Mouse (Mus musculus) thymus, adult 2 months (tissue): ENCODE measurements at regions not wholly inside any gene's neighbourhood (a gene's known extent, or its start where the extent isn't known, plus 50 kb on each side); places are given as distances from the start of the nearest gene placed in this dataset.

ENCODE experiments used
- DNase-seq: peaks from one replicate; pipeline ENCODE4 v3.0.0; 2021
- H3K27ac ChIP-seq: fragments of 200-500 bp; 2 replicates; pipeline ENCODE4 v1.5.1; 2012; ENCODE audit warnings: low read length, control low read depth; ENCODE audit not compliant: control insufficient read depth, insufficient read depth
- H3K27me3 ChIP-seq: fragments of 200-500 bp; 2 replicates; pipeline ENCODE4 v1.6.1; 2012; ENCODE audit warnings: mild to moderate bottlenecking, low read length, moderate library complexity, mixed read lengths; ENCODE audit not compliant: control insufficient read depth, insufficient read depth
- H3K36me3 ChIP-seq: fragments of 200-500 bp; 2 replicates; pipeline ENCODE4 v1.6.1; 2012; ENCODE audit warnings: mild to moderate bottlenecking, low read length, moderate library complexity; ENCODE audit not compliant: control insufficient read depth, insufficient read depth
- H3K4me1 ChIP-seq: fragments of 200-500 bp; replicated peaks from 2 replicates; pipeline ENCODE4 v1.6.1; 2012; ENCODE audit warnings: low read length; ENCODE audit not compliant: control insufficient read depth, insufficient read depth
- H3K4me3 ChIP-seq: fragments of 200-500 bp; 2 replicates; pipeline ENCODE4 v1.5.1; 2012; ENCODE audit warnings: mild to moderate bottlenecking, low read length, control low read depth, moderate library complexity; ENCODE audit not compliant: control insufficient read depth, insufficient read depth
- CTCF ChIP-seq: fragments of 200-500 bp; IDR thresholded peaks from 2 replicates; pipeline ENCODE4 v1.5.1; 2012; ENCODE audit warnings: mild to moderate bottlenecking, control low read depth, low read length, moderate library complexity, borderline replicate concordance; ENCODE audit not compliant: control insufficient read depth, poor library complexity, insufficient read depth; ENCODE audit errors: extremely low read depth
- POLR2A ChIP-seq: fragments of 200-500 bp; IDR thresholded peaks from 2 replicates; pipeline ENCODE4 v1.6.1; 2012; ENCODE audit warnings: mild to moderate bottlenecking, low read length, control low read depth, moderate library complexity; ENCODE audit not compliant: control insufficient read depth, poor library complexity, insufficient read depth; ENCODE audit errors: extremely low read depth
- WGBS: fragments of 180-500 bp; shearing (Covaris S2); methylation state at CpG from one replicate; pipeline ENCODE4 v1.1.7; 2018; 5-methylcytosine and 5-hydroxymethylcytosine counted together

DNA sequence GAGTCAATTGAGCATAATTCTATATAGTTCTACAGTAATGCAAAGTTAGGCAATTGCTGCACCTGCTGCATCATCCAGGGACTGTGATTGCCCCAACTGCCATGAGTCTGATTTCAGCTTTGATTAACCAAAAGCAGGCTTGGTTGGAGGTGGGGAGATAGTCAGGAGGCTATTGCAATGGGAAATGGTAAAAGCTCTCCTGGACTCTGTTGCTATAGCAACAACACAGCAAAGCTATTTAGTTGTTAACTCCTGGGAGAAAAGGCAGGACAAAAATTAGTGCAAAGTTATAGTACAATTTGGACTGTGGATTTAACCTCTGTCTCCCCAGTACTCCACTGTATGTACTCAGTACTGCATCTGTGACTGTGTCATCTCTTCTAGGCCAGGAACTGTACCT, 51.7 kb upstream of the Rasgrf1 start:
- no peaks in the 10 kb centered on the region for H3K36me3 ChIP-seq
- no peak overlapping the region for H3K4me3 ChIP-seq
- H3K4me1 ChIP-seq = no peaks in the 10 kb centered on the region
- TF ChIP-seq CTCF (no peak), POLR2A (no peak)
- H3K27me3 ChIP-seq = no peaks in the 10 kb centered on the region
- no peak for DNase-seq
- no peak overlapping the region for H3K27ac ChIP-seq

DNA sequence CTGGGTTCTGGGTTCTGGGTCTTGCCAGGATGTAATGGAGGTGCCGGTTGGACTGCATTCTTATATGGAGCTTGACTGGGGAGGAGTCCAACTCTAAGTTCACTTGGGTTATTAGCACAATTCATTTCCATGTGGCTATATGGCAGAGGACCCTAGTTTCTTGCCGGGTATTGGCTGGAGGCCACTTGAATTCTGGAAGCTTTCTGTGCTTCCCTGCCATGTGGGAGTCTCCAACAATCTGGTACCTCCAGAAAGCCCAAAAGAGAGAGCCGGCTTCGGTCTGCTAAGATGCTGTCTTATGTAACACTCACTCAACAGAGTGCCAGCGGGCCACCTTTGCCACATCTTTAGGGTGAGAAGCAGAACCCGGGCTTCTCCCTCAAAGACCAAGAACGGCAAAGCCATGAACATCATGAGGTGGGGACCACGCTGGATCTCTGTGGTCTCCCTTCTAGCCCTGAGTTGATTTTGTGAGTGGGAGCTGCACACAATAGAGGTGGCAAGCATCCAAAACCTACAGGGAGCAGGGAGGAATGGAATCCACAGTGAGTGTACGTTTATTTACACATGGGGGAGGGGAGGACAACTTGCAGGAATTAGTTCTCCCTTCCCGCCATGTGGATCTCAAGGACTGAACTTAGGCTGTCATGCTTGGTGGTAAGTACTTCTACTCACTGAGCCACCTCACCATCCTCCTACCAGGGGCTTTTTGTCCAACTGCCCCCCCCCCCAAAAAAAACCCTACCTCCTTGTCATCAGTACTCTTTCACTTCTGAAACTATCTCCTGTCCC, 59.0 kb upstream of the Rasgrf1 start:
- WGBS = 93% methylated on average over 10 of the region's 10 CpGs
- no peak overlapping the region for H3K4me3 ChIP-seq
- TF ChIP-seq CTCF = no peak
- no peak for TF ChIP-seq POLR2A
- no peak for DNase-seq
- no peaks in the 10 kb centered on the region for H3K36me3 ChIP-seq
- H3K27me3 ChIP-seq = no peaks in the 10 kb centered on the region
- no peak overlapping the region for H3K27ac ChIP-seq
- no peaks in the 10 kb centered on the region for H3K4me1 ChIP-seq

DNA sequence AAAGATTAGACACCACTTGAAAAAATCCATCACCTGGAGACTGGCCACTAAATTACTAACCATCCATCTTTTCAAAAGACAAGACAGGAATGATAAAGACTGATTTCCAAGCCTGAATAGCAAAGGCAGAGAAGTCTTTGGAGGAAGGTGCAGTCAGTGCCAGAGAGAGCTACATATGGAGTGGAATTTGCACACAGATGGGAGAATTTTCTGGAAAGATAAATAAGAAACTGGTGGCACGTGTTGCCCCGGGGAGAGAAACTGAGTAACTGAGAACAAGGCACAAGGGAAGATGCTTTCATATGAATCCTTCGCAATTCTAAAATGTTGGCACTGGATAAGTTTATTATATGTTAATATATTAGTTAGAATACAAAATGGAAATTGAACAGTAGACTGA, 59.8 kb upstream of the Rasgrf1 start:
- Histone ChIP-seq H3K36me3 (no peaks in the 10 kb centered on the region), H3K4me1 (no peaks in the 10 kb centered on the region), H3K27ac (no peak overlapping the region), H3K27me3 (no peaks in the 10 kb centered on the region), H3K4me3 (no peak overlapping the region)
- no peak for DNase-seq
- no peak for TF ChIP-seq POLR2A
- TF ChIP-seq CTCF = no peak
- WGBS = over 99% methylated on average over 3 of the region's 3 CpGs

DNA sequence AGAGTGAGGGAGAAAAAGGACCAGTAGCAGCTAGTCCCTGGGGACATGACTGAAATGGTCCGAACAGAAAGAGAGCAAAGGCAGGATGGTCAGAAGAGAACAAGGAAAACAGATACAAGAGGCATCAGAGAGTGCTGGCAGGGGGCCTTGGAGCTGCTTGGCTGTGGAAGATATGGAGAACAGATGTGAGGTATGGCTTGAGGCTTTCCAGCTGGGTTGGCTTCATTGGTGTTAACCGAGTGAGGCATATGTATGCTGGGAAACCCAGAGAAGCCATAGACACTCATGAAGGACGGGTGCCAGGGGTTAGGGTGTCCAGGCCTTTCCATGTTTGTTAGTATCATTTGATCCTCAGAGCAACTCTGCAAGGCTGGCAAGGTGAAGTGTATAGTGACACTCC, 61.1 kb upstream of the Rasgrf1 start:
- no peak overlapping the region for H3K4me3 ChIP-seq
- DNase-seq = no peak
- 95% methylated on average over 3 of the region's 3 CpGs for WGBS
- no peak overlapping the region for H3K27ac ChIP-seq
- no peaks in the 10 kb centered on the region for H3K36me3 ChIP-seq
- H3K4me1 ChIP-seq = no peaks in the 10 kb centered on the region
- no peaks in the 10 kb centered on the region for H3K27me3 ChIP-seq
- no peak for TF ChIP-seq POLR2A
- no peak for TF ChIP-seq CTCF

DNA sequence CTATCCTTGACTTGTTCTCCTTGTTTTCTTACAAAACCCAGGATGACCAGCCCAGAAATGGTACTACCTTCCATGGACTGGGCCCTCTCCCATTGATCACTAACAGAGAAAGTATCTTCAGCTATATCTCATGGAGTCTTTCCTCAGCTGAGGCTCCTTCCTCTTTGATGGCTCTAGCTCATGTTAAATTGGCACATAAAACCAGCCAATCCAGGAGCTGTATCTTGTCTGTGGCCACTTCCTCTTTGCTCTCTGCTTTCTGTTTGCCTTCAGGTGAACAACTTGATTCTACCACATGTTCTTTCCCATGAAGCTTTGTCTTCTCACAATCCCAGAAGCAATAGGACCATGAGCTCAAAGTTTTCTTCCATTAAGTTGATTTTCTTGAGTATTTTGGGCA, 62.7 kb upstream of the Rasgrf1 start:
- no peaks in the 10 kb centered on the region for H3K27me3 ChIP-seq

DNA sequence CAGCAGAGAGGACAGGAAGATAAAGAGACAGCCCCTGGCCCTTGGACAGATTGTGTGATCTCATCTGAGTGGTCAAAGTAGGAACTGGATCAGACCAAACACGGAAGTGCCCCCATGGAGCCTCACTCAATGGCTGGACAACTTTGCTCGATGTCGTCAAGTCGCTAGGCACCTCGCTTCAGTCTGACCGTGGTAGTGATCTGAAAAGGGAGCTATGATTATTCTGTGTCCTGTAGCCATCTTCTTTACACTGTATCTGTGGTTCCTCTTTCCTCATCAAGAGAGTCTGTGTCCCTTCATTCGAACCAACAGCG, 67.0 kb upstream of the Rasgrf1 start:
- Histone ChIP-seq H3K4me1 (no peaks in the 10 kb centered on the region), H3K27me3 (no peaks in the 10 kb centered on the region), H3K36me3 (no peaks in the 10 kb centered on the region), H3K27ac (no peak overlapping the region; the same call in 1 of the 2 replicates), H3K4me3 (no peak overlapping the region)
- no peak for DNase-seq
- WGBS = 86% methylated on average over 8 of the region's 8 CpGs
- TF ChIP-seq CTCF (no peak), POLR2A (no peak)

More for the DNA sequence above, 62.7 kb upstream of the Rasgrf1 start:
- TF ChIP-seq POLR2A (no peak), CTCF (no peak)
- Histone ChIP-seq H3K27ac (no peak overlapping the region), H3K4me1 (no peaks in the 10 kb centered on the region), H3K36me3 (no peaks in the 10 kb centered on the region), H3K4me3 (no peak overlapping the region)
- DNase-seq = no peak

DNA sequence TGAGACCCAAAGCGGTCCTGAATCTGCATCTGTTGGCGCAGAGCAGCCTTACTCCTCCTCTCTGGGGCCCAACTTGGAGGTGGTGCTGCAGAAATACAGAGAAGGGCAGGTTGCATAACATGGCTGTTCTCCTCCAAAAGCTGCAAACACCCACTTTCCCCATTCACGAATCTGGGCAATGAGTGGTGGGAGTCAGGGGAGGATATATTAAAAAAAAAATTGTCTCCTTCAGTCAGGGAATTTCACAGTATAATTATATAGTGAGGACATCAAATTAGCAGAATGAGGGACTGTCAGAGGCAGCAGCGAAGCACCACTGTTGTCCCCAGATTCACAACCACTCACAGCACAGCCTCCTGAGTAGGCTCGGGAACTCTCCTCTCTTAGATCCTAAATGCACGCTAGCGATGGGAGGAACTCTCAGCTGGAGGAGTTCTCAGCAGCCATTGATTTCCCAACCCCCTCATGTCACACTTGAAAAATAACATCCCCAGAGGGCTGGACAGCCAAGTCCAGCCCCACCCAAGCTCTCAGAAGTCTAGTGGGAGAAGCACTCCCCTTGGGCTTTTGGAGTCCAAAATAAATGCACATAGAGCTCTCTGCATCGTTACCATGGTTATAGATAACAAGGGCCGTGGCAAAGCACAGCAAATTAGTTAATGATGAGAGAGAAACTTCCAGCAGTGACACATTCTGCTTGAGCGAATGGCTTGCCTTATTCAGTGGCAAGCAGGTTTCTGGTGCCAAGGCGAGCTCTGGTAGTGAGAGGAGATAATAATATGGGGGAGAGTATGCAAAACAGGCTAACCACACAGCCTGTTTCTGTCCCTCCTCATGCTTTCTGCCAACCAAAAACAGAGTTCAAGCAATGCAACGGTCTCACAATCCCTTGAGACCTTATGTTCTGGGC, 67.6 kb upstream of the Rasgrf1 start:
- DNase-seq = no peak
- no peak overlapping the region for H3K27ac ChIP-seq
- 85% methylated on average over 12 of the region's 12 CpGs for WGBS

More for the DNA sequence above, 67.6 kb upstream of the Rasgrf1 start:
- Histone ChIP-seq H3K4me3 (no peak overlapping the region), H3K36me3 (no peaks in the 10 kb centered on the region), H3K4me1 (no peaks in the 10 kb centered on the region), H3K27me3 (no peaks in the 10 kb centered on the region)
- TF ChIP-seq CTCF = no peak
- no peak for TF ChIP-seq POLR2A
